Mouse (Mus musculus) activated CD4-positive, CD25-positive, alpha-beta regulatory T cell (primary cell): Measurements from ENCODE around the gene Zfand3. TPM values are rescaled to one million over a fixed set of nuclear protein-coding genes. Genes with fewer than 3 reads are reported as not detected.

Experiments
- polyA plus RNA-seq, 2 experiments: library from polyadenylated mRNA; unstranded; fragments of 100-300 nt; shearing (Covaris generic); gene quantifications; one replicate each; pipeline ENCODE4 v1.2.1; 2017

The Zfand3 gene
- 10 to 100 TPM; 23.5 to 34.8 TPM for polyA plus RNA-seq

DNA sequence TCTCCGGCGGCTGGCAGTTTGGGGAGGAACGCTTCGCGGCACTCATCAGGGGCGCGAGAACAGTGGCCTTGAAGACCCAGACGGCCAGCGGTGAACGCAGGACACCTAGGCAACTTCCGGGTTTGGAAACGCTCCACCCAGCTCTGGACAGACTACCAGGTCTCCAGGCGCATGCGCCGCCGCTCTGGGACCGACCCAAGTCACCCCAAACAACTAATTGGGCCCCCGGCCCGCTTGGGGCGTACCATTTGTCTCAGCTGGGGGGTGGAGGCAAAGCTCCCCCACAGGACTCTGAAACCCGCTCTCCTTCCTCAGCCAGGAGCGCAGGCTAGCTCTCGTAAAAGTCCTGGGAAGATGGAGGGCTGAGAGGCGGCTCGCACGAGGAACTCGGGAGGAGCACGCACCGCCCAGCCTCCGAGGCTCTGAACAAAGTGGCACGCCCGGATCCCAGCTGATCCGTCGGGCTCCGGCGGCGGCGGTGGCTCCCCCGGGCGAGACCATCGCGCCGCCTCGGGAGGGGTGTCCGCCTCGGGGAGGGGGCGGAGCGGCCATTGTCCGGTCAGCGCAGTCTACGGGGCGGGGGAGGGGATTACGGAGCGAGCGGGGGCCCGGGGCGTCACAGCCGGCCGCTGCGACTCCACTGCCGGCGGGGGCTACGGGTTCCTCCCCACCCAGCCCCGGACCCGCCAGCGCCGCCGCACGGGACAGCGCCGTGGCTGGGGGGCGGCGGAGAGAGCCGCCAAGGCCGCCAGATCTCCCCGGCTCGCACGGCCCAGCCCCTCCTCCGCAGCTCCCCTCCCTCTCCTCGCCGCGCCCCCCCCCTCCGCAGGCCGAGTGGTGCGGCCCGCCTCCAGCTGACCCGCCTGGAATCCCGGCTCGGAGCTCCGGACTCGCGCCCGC lies at the start of gene Zfand3:
Gene Zfand3 (plus strand): TSS at position 531 of the 900 bp plus-strand sequence.

DNA sequence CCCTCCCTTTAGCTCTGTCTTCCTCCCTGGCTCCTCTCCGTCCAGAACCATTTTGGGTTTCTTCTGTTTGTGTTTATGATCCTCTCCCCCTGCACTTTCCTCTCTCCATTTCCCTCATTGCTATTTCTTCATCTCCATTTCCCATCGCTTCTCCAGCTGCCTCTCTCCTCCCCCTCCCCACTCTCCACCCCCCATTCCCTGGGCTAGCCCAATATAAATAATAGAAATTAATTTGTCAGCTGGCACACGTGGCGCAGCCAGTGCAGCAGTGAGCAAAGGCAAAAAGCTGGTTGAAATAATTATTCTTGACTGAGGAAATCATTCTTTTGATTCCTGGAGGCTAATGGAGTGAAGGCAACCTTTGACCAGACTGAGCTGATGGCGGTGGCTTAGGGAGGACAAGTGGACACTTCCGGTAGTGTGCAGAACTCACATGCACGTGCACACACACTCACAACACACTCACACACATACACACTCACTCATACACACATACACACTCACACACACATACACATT lies 34.4 kb upstream of the Zfand3 start, which contains the start of gene Mdga1:
Gene Mdga1 (minus strand): TSS at position 51 of the 519 bp plus-strand sequence.

Other genes starting within 250 kb of the Zfand3 start
- under 1 TPM; 0.19 to 0.61 TPM for gene Mdga1, start 34.6 kb upstream of the Zfand3 start, polyA plus RNA-seq